17 mouse cellular contexts compared by ENCODE assay signal in genomic region chr16:66004689-66005088, GRCm38 (mm10).
DNase-seq lines count a peak whose midpoint lies in the region; ATAC-seq lines count a peak whose summit lies in the region.
"Had no signal": no experiment of that assay in that cellular context is flagged by ENCODE, and none has a peak within 500 bp of the region (broad histone marks: within the 10 kb centered on the region; RNA-seq: fewer than 3 reads in every experiment).

No protein-coding gene starts in this region.

- no peak overlapping the region for H3K4me3 ChIP-seq in heart, embryonic 11.5 days (ENCODE audit: low read depth, low read length)
- H3K4me3 ChIP-seq: forebrain, embryonic 12.5 days; hindbrain, embryonic 10.5 days; midbrain, embryonic 10.5 days; neural tube, embryonic 15.5 days had no signal

- 61% methylated on average over 9 of the region's 9 CpGs for WGBS in heart, embryonic 11.5 days (ENCODE audit: insufficient replicate concordance)

- no peak for DNase-seq in heart, postnatal 4 days
- DNase-seq in kidney, postnatal 10 days, result peak; percentile 14
- no peak for DNase-seq in kidney, postnatal 36 days
- peak; percentile 18 for DNase-seq in lung, postnatal 10 days
- DNase-seq in lung, adult 18-20 months, result no peak
- DNase-seq in embryo, embryonic 11 days, result no peak
- DNase-seq: adrenal gland, adult 2 months; cerebellum, adult 11-12 months; left cerebral cortex, postnatal 4 days; right cerebral cortex, postnatal 4 days; thymus, adult 18-20 months had no signal

- H3K9ac ChIP-seq in heart, embryonic 11.5 days (ENCODE audit: low read depth, low read length), result no peak overlapping the region
- H3K9ac ChIP-seq: forebrain, embryonic 12.5 days; neural tube, embryonic 15.5 days had no signal

- ATAC-seq in heart, embryonic 11.5 days (replicated peaks; ENCODE audit: insufficient number of reproducible peaks, low FRiP score, low TSS enrichment), result no peak

- H3K9me3 ChIP-seq in heart, embryonic 11.5 days (replicated peaks; ENCODE audit: control insufficient read depth, low read length), result no peaks in the 10 kb centered on the region
- H3K9me3 ChIP-seq: forebrain, embryonic 12.5 days; hindbrain, embryonic 10.5 days; midbrain, embryonic 10.5 days; neural tube, embryonic 15.5 days had no signal

- H3K27me3 ChIP-seq in heart, embryonic 11.5 days (ENCODE audit: control insufficient read depth, insufficient read depth, low read length), result no peaks in the 10 kb centered on the region
- H3K27me3 ChIP-seq: forebrain, embryonic 12.5 days; neural tube, embryonic 15.5 days had no signal

- no peak overlapping the region for H3K27ac ChIP-seq in heart, embryonic 11.5 days (ENCODE audit: low read depth, low read length)
- H3K27ac ChIP-seq: forebrain, embryonic 12.5 days; hindbrain, embryonic 10.5 days; midbrain, embryonic 10.5 days; neural tube, embryonic 15.5 days had no signal

- H3K4me2 ChIP-seq in heart, embryonic 11.5 days, result peak overlapping the region; percentile 29
- H3K4me2 ChIP-seq: forebrain, embryonic 12.5 days; neural tube, embryonic 15.5 days had no signal

- H3K4me1 ChIP-seq in heart, embryonic 11.5 days (ENCODE audit: control insufficient read depth, insufficient read depth, low read length), result no peaks in the 10 kb centered on the region
- H3K4me1 ChIP-seq: forebrain, embryonic 12.5 days; hindbrain, embryonic 10.5 days; midbrain, embryonic 10.5 days; neural tube, embryonic 15.5 days had no signal

- no peaks in the 10 kb centered on the region for H3K36me3 ChIP-seq in heart, embryonic 11.5 days (ENCODE audit: control insufficient read depth, insufficient read depth, low read length)
- H3K36me3 ChIP-seq: forebrain, embryonic 12.5 days; G1E; hindbrain, embryonic 10.5 days; midbrain, embryonic 10.5 days; neural tube, embryonic 15.5 days had no signal

Comparison
In these comparisons a context has a peak if more than half of its experiments do, and no peak if none do; other contexts are left out.
1. DNase-seq: peak in kidney, postnatal 10 days (single experiment) and lung, postnatal 10 days (single experiment); none in heart, postnatal 4 days (single experiment), kidney, postnatal 36 days (0 of 2), lung, adult 18-20 months (0 of 2) and embryo, embryonic 11 days (single experiment).